Mouse (Mus musculus) olfactory bulb, adult 2 months (tissue): ENCODE measurements around the gene Dusp10.

ENCODE experiments used
- CTCF ChIP-seq: fragments of 200-500 bp; IDR thresholded peaks from 2 replicates; pipeline ENCODE4 v1.5.1; 2012; ENCODE audit warnings: low read depth, mild to moderate bottlenecking, low read length, moderate library complexity; ENCODE audit not compliant: insufficient read depth
- POLR2A ChIP-seq: fragments of 200-500 bp; IDR thresholded peaks from 2 replicates; pipeline ENCODE4 v1.6.1; 2012; ENCODE audit warnings: mild to moderate bottlenecking, low read depth, low read length, moderate library complexity; ENCODE audit not compliant: insufficient read depth

DNA sequence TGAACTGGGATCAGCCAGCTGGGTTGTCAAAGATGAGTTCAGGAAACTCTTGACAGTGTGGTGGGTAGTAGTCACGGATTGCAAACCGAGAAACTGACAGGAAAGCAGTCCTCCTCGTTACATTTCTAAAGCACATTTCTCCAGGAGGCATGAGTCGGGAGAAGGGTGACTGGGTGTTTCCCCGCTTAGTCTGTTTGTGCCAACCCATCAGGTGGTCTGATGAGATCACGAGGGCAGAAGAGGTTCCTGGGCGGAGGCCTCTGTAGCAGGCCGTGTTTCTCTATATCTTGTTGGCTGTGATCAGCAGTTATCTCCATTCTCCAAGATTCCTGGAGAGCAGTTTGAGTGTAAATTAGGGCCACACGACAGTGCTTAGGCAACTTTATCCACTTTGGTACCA, 29.6 kb downstream of the Dusp10 start:
- TF ChIP-seq POLR2A (no peak), CTCF (no peak)
